Mouse (Mus musculus): ENCODE data around the gene Xpr1.

- no peak for TF ChIP-seq TCF12 (IDR thresholded peaks at IDR 0.05; ENCODE audit: insufficient read depth, poor library complexity, severe bottlenecking)
- no peak for TF ChIP-seq USF1 (IDR thresholded peaks at IDR 0.05; ENCODE audit: low read depth)
- TF ChIP-seq MYOG (IDR thresholded peaks at IDR 0.05; ENCODE audit: control insufficient read depth in 1 of 3, insufficient read depth in 1 of 3, insufficient read length in 2 of 3, low read depth in 2 of 3) = no peak
- no peak for TF ChIP-seq MAX (IDR thresholded peaks at IDR 0.05; ENCODE audit: low read depth)
Measured at GRCm38 (mm10) chr1:155415421-155415820, 1.8 kb downstream of the Xpr1 start.

Measured in myocyte (in vitro differentiated cells).